Mouse (Mus musculus) kidney, adult 11 months (tissue): Measurements from ENCODE around the gene Plcxd3.
A peak's percentile ranks its signal among the peaks of the same experiment; 100 is the strongest.
"Not testable (repeated sequence)": the region's sequence is repeated elsewhere in the genome, so short reads cannot be mapped to it uniquely, and the experiment has no call there.

Experiments
- DNase-seq: peaks from one replicate; pipeline ENCODE4 v3.0.0; 2022

The Plcxd3 gene

DNA sequence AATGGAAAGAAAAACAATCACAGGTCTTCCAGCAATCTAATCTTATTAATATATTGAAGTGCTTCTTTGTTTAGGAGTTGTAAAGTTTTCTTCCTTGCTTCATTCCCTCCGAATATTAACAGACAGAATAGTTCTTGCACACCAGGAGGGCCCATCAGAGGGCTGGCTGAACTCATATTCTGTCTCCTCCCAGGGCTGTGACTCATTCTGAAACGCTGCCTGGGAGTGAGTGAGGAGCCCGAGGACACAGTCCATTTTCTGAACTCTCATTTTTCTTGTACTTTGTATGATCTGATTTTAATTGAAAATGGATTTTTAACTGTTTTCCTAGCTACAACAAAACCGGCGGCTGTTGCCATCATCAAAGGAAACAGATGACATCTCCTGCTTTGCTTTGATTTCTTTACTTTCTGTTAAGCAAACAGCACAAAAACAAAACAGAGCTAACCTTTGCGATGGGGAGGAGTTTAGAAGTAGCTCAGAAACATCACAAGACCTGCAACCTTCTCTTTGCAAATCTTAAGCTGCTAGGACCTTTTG lies 186.2 kb downstream of the Plcxd3 start:
- DNase-seq: peak; percentile 4

DNA sequence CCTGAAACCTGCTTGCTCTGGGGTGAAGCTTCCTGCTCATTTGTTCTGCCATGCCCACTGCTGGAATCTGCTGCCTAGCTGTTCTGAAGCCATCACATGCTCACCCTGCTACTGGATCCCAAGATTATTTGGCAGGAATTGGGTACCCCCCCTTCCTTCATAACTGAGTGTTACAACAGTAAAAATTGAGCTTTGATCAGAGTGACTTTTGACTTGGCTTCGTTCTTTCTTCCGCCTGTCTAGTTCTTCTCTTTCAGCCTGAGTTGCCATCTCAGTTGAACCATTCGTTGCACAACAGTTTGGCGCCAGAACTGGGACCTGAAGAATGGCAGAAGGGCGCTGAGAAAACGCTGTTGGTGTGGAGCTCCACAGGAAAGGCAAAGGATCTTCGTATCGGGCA lies 220.2 kb downstream of the Plcxd3 start:
- DNase-seq: not testable (repeated sequence)

GRCm38 (mm10) chr15:4598661-4599060 lies 223.4 kb downstream of the Plcxd3 start:
- peak; percentile 53 for DNase-seq

GRCm38 (mm10) chr15:4599331-4599730 lies 224.0 kb downstream of the Plcxd3 start:
- peak; percentile 82 for DNase-seq

GRCm38 (mm10) chr15:4605630-4606029 lies 230.3 kb downstream of the Plcxd3 start:
- DNase-seq: no peak
